Mouse (Mus musculus) hindbrain, postnatal 0 days (tissue): ENCODE results near the gene Papln. TPM values are rescaled to one million over a fixed set of nuclear protein-coding genes. Genes with fewer than 3 reads are reported as not detected.
A peak's percentile ranks its signal among the peaks of the same experiment; 100 is the strongest.

Experiments
- ATAC-seq: fragments of 200-750 bp; cut with Nextera tagmentation; 2 replicates; pipeline ENCODE4 v1.8.0; 2017; ENCODE audit warnings: mild to moderate bottlenecking, moderate TSS enrichment, moderate library complexity
- DNase-seq: peaks from one replicate; pipeline ENCODE4 v3.0.0-alpha.2; 2015; ENCODE audit warnings: low spot score
- H3K27ac ChIP-seq: fragments of 300-500 bp; sonication (generic); 2 replicates; pipeline ENCODE4 v1.5.1; 2014; ENCODE audit warnings: mild to moderate bottlenecking
- H3K27me3 ChIP-seq: fragments of 300-500 bp; sonication (generic); 2 replicates; pipeline ENCODE4 v1.6.1; 2014; ENCODE audit warnings: low read length, mixed read lengths; ENCODE audit not compliant: insufficient read depth
- H3K36me3 ChIP-seq: fragments of 300-500 bp; sonication (generic); 2 replicates; pipeline ENCODE4 v1.6.1; 2014; ENCODE audit warnings: low read length, mixed read lengths; ENCODE audit not compliant: insufficient read depth
- H3K4me1 ChIP-seq: fragments of 300-500 bp; sonication (generic); 2 replicates; pipeline ENCODE4 v1.6.1; 2014; ENCODE audit warnings: antibody characterized with exemption, low read length, mixed read lengths; ENCODE audit not compliant: insufficient read depth
- H3K4me2 ChIP-seq: fragments of 300-500 bp; sonication (generic); 2 replicates; pipeline ENCODE4 v1.6.1; 2014; ENCODE audit warnings: low read depth, mild to moderate bottlenecking, low read length, moderate library complexity, mixed read lengths
- H3K4me3 ChIP-seq: fragments of 300-500 bp; sonication (generic); 2 replicates; pipeline ENCODE4 v1.5.1; 2014; ENCODE audit warnings: low read length
- H3K9ac ChIP-seq: fragments of 300-500 bp; sonication (generic); replicated peaks from 2 replicates; pipeline ENCODE4 v1.6.1; 2014; ENCODE audit warnings: mild to moderate bottlenecking, low read length, moderate library complexity, mixed read lengths
- H3K9me3 ChIP-seq: fragments of 300-500 bp; sonication (generic); 2 replicates; pipeline ENCODE4 v1.6.1; 2016; ENCODE audit warnings: low read length, mixed read lengths
- CTCF ChIP-seq: IDR thresholded peaks from 2 replicates; pipeline ENCODE4 v1.5.1; 2016; ENCODE audit warnings: antibody characterized with exemption, control low read depth, low read depth
- WGBS: fragments of 180-500 bp; shearing (Covaris S2); extraction: QIAGEN DNeasy Blood & Tissue Kit; methylation state at CpG from one replicate; pipeline ENCODE4 v1.1.7; 2014; 5-methylcytosine and 5-hydroxymethylcytosine counted together
- polyA plus RNA-seq: library from polyadenylated mRNA; unstranded; fragments of >200 nt; fragmentation: Nextera tagmentation; extraction: Ambion mirVana; gene quantifications from 2 replicates; pipeline ENCODE4 v1.2.1, GENCODE M21; 2015
- total RNA-seq: library from RNA; depleted of rRNA; stranded (reverse); fragments of >200 nt; gene quantifications from 2 replicates; pipeline ENCODE4 v1.2.3, GENCODE M21; 2014; rRNA removed

Papln gene
- total and polyA plus RNA-seq, 2 experiments from 2014 or later, result 0.44 to 3.0 TPM

DNA sequence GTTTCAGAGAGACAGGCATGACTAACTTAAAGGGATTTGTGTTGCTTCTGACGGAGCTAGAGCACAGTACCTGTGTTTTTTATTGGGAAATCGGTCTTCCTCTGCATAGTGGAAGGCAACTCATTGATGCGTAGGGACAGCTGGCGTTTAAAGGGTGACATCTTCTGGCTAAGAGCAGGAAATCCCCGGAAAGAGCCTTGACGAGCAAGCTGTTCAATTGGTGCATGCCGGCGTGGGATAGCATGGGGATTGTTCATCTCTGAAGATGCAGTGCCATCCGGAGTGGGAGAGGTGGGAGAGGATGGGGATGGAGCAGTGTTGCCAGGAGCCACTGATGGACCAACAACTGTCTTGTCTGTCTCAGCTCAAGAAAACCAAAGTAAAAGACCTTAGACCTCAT lies 37.5 kb downstream of the Papln start:
- H3K36me3 ChIP-seq, result peaks cover 30% of the 10 kb centered on the region; the same call in 1 of the 2 replicates
- no peaks in the 10 kb centered on the region for H3K27me3 ChIP-seq
- H3K9ac ChIP-seq, result no peak overlapping the region
- peak; percentile 84 for DNase-seq
- no peak overlapping the region for H3K27ac ChIP-seq
- no peaks in the 10 kb centered on the region for H3K4me1 ChIP-seq
- H3K4me3 ChIP-seq, result no peak overlapping the region
- TF ChIP-seq CTCF, result peak; percentile 77
- 22% methylated on average over 9 of the region's 9 CpGs for WGBS
- ATAC-seq, result peak; percentile 68
- H3K9me3 ChIP-seq, result peaks cover 4% of the 10 kb centered on the region; the same call in 1 of the 2 replicates
- H3K4me2 ChIP-seq, result no peak overlapping the region

DNA sequence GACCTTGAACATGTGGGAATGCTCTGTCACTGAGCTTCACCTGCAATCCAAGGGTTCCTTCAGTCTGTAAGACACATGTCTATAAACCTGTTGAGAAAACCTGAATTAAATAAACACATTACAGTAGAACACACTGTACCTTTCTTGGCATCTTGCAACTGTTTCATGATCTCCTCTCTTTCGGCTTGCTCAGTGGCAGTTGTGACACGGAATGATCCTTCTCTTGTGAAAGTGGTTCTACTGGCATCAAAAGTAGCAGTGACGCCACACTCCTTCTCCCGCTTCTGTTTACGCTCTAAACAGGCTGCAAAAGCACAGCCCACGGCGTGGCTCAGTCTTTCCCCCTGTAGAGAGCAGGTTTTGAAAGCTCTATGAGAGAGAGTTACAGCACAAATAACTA lies 40.2 kb downstream of the Papln start:
- H3K27ac ChIP-seq, result no peak overlapping the region
- H3K4me1 ChIP-seq, result no peaks in the 10 kb centered on the region
- 95% methylated on average over 7 of the region's 7 CpGs for WGBS
- peaks cover 6% of the 10 kb centered on the region; the same call in 1 of the 2 replicates for H3K9me3 ChIP-seq
- H3K36me3 ChIP-seq, result peaks cover 36% of the 10 kb centered on the region; the same call in 1 of the 2 replicates
- H3K27me3 ChIP-seq, result no peaks in the 10 kb centered on the region
- H3K9ac ChIP-seq, result no peak overlapping the region
- no peak overlapping the region for H3K4me3 ChIP-seq
- H3K4me2 ChIP-seq, result no peak overlapping the region
- TF ChIP-seq CTCF, result no peak
- no peak for DNase-seq
- no peak for ATAC-seq

DNA sequence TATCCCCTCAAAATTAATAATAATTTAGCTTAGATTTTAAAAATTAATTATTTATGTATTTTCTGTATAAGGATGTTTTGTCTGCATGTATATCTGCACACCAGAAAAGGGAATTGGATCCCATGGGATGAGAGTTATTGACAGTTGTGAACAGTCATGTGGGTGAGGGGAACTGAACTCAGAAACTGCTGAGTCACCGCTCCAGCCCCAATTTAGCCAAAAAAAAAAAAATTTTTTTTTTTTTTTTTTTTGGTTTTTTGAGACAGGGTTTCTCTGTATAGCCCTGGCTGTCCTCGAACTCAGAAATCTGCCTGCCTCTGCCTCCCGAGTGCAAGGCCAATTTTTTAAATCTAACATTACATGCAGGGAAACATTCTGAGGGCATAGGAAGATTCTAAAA lies 48.5 kb downstream of the Papln start:
- no peak for TF ChIP-seq CTCF
- 93% methylated on average over 3 of the region's 3 CpGs for WGBS
- H3K4me2 ChIP-seq, result no peak overlapping the region
- H3K9me3 ChIP-seq, result no peaks in the 10 kb centered on the region
- no peak overlapping the region for H3K9ac ChIP-seq
- DNase-seq (no peak), ATAC-seq (no peak)
- H3K27me3 ChIP-seq, result no peaks in the 10 kb centered on the region
- no peak overlapping the region for H3K4me3 ChIP-seq
- H3K36me3 ChIP-seq, result 0 out of 2 replicates have a peak, but pooled peaks cover 2% of the 10 kb centered on the region
- no peaks in the 10 kb centered on the region for H3K4me1 ChIP-seq
- no peak overlapping the region for H3K27ac ChIP-seq

DNA sequence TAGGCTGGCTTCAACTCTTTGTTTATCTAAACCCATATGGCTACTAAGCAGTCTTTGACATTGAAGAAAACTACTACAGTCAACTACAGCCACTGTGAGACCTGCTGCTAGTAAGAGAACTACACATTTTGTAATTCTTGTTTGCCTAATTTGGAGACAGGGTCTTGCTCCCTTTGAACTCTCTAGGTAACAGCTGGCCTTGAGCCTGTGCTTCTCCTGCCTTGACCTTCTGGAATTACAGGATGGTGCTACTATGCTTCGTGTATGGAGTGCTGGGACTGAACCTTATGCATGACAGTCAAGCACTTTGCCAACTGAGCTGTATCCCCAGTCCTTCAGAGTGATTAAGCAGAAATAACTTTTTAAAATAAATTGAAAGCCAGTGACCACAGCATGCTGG lies 53.2 kb downstream of the Papln start:
- H3K9ac ChIP-seq, result no peak overlapping the region
- no peaks in the 10 kb centered on the region for H3K9me3 ChIP-seq
- no peaks in the 10 kb centered on the region for H3K4me1 ChIP-seq
- no peak for TF ChIP-seq CTCF
- no peaks in the 10 kb centered on the region for H3K36me3 ChIP-seq
- WGBS, result 86% methylated on average over 1 of the region's 1 CpGs
- ATAC-seq (no peak), DNase-seq (no peak)
- no peak overlapping the region for H3K4me2 ChIP-seq
- H3K4me3 ChIP-seq, result no peak overlapping the region
- no peak overlapping the region for H3K27ac ChIP-seq
- no peaks in the 10 kb centered on the region for H3K27me3 ChIP-seq

DNA sequence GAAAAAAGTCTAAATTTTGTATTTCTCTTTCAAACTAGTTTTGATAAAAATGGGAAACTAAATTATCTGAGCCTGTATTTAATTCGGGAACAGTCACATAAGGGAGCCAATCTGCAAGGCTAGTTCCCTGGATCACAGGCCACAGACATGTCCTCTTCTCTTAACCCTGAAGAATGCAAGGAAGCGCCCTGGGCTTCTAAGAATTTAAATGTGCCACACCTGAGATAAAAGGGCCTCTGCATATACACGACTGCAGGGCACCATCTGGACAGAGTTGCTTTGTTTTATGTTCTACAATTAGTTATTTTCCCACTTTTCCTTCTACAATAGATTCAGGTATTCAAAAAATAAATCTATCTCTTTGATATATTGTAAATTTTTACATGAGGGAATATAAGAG lies 67.0 kb downstream of the Papln start:
- Histone ChIP-seq H3K27ac (no peak overlapping the region), H3K36me3 (peaks cover 3% of the 10 kb centered on the region), H3K9me3 (no peaks in the 10 kb centered on the region), H3K27me3 (no peaks in the 10 kb centered on the region), H3K4me3 (no peak overlapping the region), H3K4me2 (no peak overlapping the region), H3K4me1 (no peaks in the 10 kb centered on the region), H3K9ac (no peak overlapping the region)
- TF ChIP-seq CTCF, result no peak
- WGBS, result 85% methylated on average over 3 of the region's 3 CpGs
- ATAC-seq (no peak), DNase-seq (no peak)

DNA sequence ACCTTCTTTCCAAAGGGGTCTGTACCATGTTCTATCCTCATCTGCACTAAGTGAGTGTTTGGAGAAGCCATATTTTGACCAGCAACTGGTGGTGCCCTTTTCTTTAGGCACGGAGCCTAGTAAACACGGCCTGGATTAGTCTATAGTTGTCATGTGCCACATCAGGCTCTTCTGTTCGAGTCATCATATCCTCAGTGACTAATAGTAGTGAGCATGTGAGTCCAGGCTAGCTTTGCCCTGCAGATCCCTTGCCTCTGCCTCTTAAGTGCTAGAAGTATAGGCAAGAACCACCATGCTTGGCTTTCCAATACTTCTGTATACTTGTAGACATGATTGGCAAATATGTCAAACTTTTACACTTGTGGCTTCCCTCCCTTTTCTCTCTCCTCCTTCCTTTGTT lies 70.5 kb downstream of the Papln start:
- Histone ChIP-seq H3K36me3 (peaks cover 3% of the 10 kb centered on the region), H3K27ac (no peak overlapping the region), H3K9ac (no peak overlapping the region), H3K4me1 (no peaks in the 10 kb centered on the region), H3K9me3 (no peaks in the 10 kb centered on the region), H3K27me3 (no peaks in the 10 kb centered on the region), H3K4me2 (no peak overlapping the region), H3K4me3 (no peak overlapping the region)
- ATAC-seq, result no peak
- DNase-seq, result no peak
- WGBS, result 97% methylated on average over 3 of the region's 3 CpGs
- no peak for TF ChIP-seq CTCF

DNA sequence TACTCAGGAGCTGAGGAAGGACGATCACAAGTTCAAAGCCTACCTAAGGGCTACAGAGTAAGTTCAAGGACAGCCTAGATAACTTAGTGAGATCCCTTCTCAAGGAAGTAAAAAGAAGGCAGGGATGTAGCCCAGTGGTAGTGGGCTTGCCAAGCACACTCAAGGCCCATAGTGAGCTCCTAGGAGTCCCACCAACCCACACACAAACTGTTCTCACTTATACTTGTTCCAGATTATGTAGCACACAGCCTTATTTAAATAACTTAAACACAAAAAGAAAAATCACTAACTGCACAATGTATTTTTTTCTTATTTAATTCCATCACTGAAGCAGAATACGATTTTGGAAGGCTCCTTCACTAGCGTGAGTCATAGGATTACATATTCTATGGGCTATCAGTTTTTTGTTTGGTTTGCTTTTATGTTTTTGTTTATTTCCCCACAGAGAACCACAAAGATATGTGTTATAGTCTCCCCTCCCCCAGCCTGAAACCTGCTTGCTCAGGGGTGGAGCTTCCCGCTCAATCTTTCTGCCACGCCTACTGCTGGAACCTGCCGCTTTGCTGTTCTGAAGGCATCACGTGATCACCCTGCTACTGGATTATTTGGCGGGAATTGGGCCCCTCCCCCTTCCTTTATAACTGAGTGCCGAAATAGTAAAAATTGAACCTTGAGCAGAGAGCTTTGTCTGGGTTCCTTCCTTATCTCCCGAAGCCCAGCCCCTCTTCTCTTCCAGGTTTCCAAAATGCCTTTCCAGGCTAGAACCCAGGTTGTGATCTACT lies 78.2 kb downstream of the Papln start:
- H3K9me3 ChIP-seq, result no peaks in the 10 kb centered on the region
- no peaks in the 10 kb centered on the region for H3K4me1 ChIP-seq
- H3K4me2 ChIP-seq, result no peak overlapping the region
- peaks cover 4% of the 10 kb centered on the region; the same call in 1 of the 2 replicates for H3K36me3 ChIP-seq
- H3K27me3 ChIP-seq, result no peaks in the 10 kb centered on the region
- TF ChIP-seq CTCF, result no peak
- H3K4me3 ChIP-seq, result no peak overlapping the region
- 91% methylated on average over 10 of the region's 10 CpGs for WGBS
- DNase-seq (no peak), ATAC-seq (no peak)
- H3K9ac ChIP-seq, result no peak overlapping the region
- H3K27ac ChIP-seq, result no peak overlapping the region

Other genes with a start within 250 kb of the Papln start
- 45.0 and 55.6 TPM in 2 replicates for gene Dcaf4, start 243.2 kb upstream of the Papln start, total RNA-seq
- gene Dcaf4, start 243.2 kb upstream of the Papln start, polyA plus RNA-seq, result 34.5 and 36.9 TPM in 2 replicates
- gene Zfyve1, start 166.4 kb upstream of the Papln start, total RNA-seq, result 33.2 and 36.5 TPM in 2 replicates
- 14.4 and 14.8 TPM in 2 replicates for gene Zfyve1, start 166.4 kb upstream of the Papln start, polyA plus RNA-seq
- gene Rbm25, start 132.4 kb upstream of the Papln start, total RNA-seq, result 54.1 and 65.1 TPM in 2 replicates
- gene Rbm25, start 132.4 kb upstream of the Papln start, polyA plus RNA-seq, result 230 and 235 TPM in 2 replicates
- gene Psen1, start 75.5 kb upstream of the Papln start, total RNA-seq, result 59.3 and 64.5 TPM in 2 replicates
- 56.0 and 56.8 TPM in 2 replicates for gene Psen1, start 75.5 kb upstream of the Papln start, polyA plus RNA-seq
- gene Numb, start 158.3 kb downstream of the Papln start, total RNA-seq, result 16.7 and 17.7 TPM in 2 replicates
- gene Numb, start 158.3 kb downstream of the Papln start, polyA plus RNA-seq, result 10.7 and 12.1 TPM in 2 replicates
- 28.8 and 35.2 TPM in 2 replicates for gene Riox1, start 187.0 kb downstream of the Papln start, total RNA-seq
- 8.7 and 11.3 TPM in 2 replicates for gene Riox1, start 187.0 kb downstream of the Papln start, polyA plus RNA-seq
- 0.11 and 0.16 TPM in 2 replicates for gene Heatr4, start 221.2 kb downstream of the Papln start, total RNA-seq
- not detected in 2 replicates for gene Heatr4, start 221.2 kb downstream of the Papln start, polyA plus RNA-seq
- 18.6 and 29.1 TPM in 2 replicates for gene Acot2, start 224.2 kb downstream of the Papln start, total RNA-seq
- gene Acot2, start 224.2 kb downstream of the Papln start, polyA plus RNA-seq, result 31.2 and 33.9 TPM in 2 replicates
- gene Acot1, start 245.9 kb downstream of the Papln start, total RNA-seq, result 177 and 178 TPM in 2 replicates
- 160 and 172 TPM in 2 replicates for gene Acot1, start 245.9 kb downstream of the Papln start, polyA plus RNA-seq